Mouse (Mus musculus): Measurements from ENCODE around the gene D5Ertd579e.

The D5Ertd579e gene

GRCm38 (mm10) chr5:36695461-36696231, at the start of gene D5Ertd579e:
TSS of gene D5Ertd579e (minus strand) at chr5:36696024.
- peak; percentile 94 for DNase-seq

- peak; percentile 91 for DNase-seq
Measured at GRCm38 (mm10) chr5:36742126-36742848, 46.5 kb upstream of the D5Ertd579e start.

GRCm38 (mm10) chr5:36739829-36740228, 44.0 kb upstream of the D5Ertd579e start:
- DNase-seq = peak; percentile 58

- no peak for DNase-seq
Measured at GRCm38 (mm10) chr5:36738799-36739615, 43.2 kb upstream of the D5Ertd579e start.

- DNase-seq = no peak
Measured at GRCm38 (mm10) chr5:36737765-36738164, 41.9 kb upstream of the D5Ertd579e start.

- DNase-seq = no peak
Measured at GRCm38 (mm10) chr5:36736009-36736408, 40.2 kb upstream of the D5Ertd579e start.

- no peak for DNase-seq
Measured at GRCm38 (mm10) chr5:36735106-36735505, 39.3 kb upstream of the D5Ertd579e start.

GRCm38 (mm10) chr5:36733405-36733804, 37.6 kb upstream of the D5Ertd579e start:
- peak; percentile 0 for DNase-seq

- DNase-seq = no peak
Measured at GRCm38 (mm10) chr5:36731901-36732652, 36.3 kb upstream of the D5Ertd579e start.

GRCm38 (mm10) chr5:36730689-36731088, 34.9 kb upstream of the D5Ertd579e start:
- DNase-seq = peak; percentile 1

GRCm38 (mm10) chr5:36729923-36730322, 34.1 kb upstream of the D5Ertd579e start:
- DNase-seq = no peak

GRCm38 (mm10) chr5:36729086-36729473, 33.3 kb upstream of the D5Ertd579e start:
- peak; percentile 48 for DNase-seq

- DNase-seq = peak; percentile 32
Measured at GRCm38 (mm10) chr5:36728403-36729085, 32.7 kb upstream of the D5Ertd579e start.

GRCm38 (mm10) chr5:36727776-36728175, 32.0 kb upstream of the D5Ertd579e start:
- no peak for DNase-seq

- DNase-seq = peak; percentile 27
Measured at GRCm38 (mm10) chr5:36727136-36727535, 31.3 kb upstream of the D5Ertd579e start.

- DNase-seq = peak; percentile 49
Measured at GRCm38 (mm10) chr5:36726387-36726801, 30.6 kb upstream of the D5Ertd579e start.

- peak; percentile 40 for DNase-seq
Measured at GRCm38 (mm10) chr5:36725861-36726260, 30.0 kb upstream of the D5Ertd579e start.

GRCm38 (mm10) chr5:36724274-36724673, 28.4 kb upstream of the D5Ertd579e start:
- peak; percentile 76 for DNase-seq

- DNase-seq = no peak
Measured at GRCm38 (mm10) chr5:36723356-36723755, 27.5 kb upstream of the D5Ertd579e start.

- no peak for DNase-seq
Measured at GRCm38 (mm10) chr5:36722415-36722856, 26.6 kb upstream of the D5Ertd579e start.

- no peak for DNase-seq
Measured at GRCm38 (mm10) chr5:36720710-36721375, 25.0 kb upstream of the D5Ertd579e start.
